Mouse (Mus musculus): ENCODE measurements around the gene Rcan3. TPM values are rescaled to one million over a fixed set of nuclear protein-coding genes. Genes with fewer than 3 reads are reported as not detected.

Rcan3 gene
- polyA plus RNA-seq, 1 experiment = 27.1 TPM

- TF ChIP-seq GATA1 (IDR thresholded peaks at IDR 0.05; ENCODE audit: low read length) = no peak
These were observed 4.3 kb downstream of the Rcan3 start for GRCm38 (mm10) chr4:135429383-135429782.

DNA sequence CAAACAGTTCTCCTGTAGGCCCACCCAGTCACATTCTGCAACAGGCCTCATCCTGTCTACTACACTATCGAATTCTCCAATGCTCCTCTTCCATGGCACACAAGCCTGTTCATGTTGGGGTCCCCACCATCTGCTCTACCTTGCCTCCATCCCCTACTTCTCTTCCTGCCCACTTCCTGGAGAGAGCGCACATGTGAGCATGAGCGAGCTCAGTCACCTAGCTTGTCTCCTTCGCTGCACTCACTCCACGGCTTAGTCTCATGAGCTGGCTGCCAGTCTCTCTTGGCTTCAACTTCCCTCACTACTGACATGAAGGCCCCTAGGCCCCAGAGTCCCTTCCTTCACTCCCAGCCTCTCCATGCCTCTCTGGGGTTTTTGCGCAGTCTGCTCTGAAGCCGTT, 7.1 kb downstream of the Rcan3 start:
- no peak for TF ChIP-seq GATA1 (IDR thresholded peaks at IDR 0.05; ENCODE audit: low read length)

DNA sequence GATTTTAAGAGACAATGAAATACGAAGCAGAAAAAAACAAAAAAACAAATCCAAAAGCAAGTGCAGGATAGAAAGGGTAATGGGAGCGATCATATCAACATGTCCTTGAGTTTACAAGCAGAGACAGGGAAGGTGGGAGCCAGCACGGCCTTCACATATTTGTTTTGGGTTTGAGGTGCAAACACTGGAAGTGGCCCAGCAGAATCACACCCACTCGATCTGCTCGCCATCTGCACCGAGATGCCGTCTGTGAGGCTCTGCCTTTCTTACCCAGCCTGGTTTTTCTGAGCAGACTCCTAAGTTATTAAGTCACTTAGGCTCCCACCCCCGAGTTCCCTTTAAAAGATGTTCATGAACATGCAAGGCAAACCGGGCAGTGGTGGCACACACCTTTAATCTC, 8.0 kb downstream of the Rcan3 start:
- no peak for TF ChIP-seq GATA1 (IDR thresholded peaks at IDR 0.05; ENCODE audit: low read length)

DNA sequence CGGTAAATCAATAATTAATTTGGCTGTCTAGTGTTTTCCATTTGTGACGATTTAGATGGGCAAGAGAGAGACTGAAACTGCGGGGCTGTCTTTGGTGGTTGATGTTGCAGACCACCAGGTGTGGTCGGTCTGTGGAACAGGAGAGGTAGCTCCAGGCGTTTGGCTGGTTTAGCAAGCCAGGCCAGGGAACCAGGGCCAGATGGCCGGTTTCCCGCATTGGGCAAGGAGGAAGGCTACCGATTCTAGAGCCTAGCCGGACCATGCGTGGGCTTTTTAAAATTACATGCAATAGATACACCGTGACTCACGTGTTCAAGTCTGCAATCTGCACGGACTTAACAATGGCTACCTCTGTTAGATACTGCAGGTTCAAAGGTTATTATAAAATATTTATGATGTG, 12.7 kb downstream of the Rcan3 start:
- no peak for TF ChIP-seq GATA1 (IDR thresholded peaks at IDR 0.05; ENCODE audit: low read length)

DNA sequence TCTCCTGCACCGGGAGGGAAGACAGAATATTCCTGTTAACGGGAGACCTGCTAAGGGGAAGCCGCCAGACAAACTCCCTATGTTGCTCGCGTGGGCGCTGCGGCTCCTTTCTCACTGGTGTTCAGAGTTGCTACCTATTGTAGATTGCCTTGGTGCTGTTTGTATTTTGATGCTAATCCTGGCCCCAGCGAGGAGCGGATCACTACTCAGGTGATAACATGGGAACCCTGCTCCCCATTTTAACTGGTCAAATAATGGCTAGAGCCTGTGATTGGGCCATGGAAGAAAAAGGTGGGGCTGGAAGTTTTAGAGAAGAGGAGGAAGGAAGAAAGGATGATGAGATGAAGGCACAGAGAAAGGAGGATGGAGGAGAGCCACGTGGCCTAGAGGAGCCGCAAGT, 13.2 kb downstream of the Rcan3 start:
- no peak for TF ChIP-seq GATA1 (IDR thresholded peaks at IDR 0.05; ENCODE audit: low read length)

DNA sequence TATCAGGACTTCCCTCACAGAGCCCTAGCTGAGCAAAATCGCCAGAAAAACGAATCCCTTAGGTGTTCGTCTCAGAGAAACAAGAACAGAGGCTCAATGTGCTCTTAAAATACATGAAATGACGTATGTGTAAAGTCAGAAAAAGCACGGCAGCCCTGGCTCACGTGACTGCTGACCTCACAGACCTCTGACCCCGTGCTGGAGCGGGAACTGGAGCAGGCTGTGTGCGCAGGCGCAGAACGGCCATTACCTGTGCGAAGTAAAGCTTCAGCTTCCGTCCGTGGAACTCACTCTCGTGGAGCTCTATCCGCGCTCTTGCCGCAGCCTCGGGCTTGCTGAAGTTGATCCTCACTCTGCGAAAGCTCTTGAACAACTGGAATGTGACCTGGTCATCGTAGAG, 13.7 kb downstream of the Rcan3 start:
- no peak for TF ChIP-seq GATA1 (IDR thresholded peaks at IDR 0.05; ENCODE audit: low read length)

- no peak for TF ChIP-seq GATA1 (IDR thresholded peaks at IDR 0.05; ENCODE audit: low read length)
These were observed 17.3 kb downstream of the Rcan3 start for GRCm38 (mm10) chr4:135416367-135416766.

GRCm38 (mm10) chr4:135413491-135413890, 20.2 kb downstream of the Rcan3 start:
- TF ChIP-seq GATA1 (IDR thresholded peaks at IDR 0.05; ENCODE audit: low read length) = no peak

- TF ChIP-seq GATA1 (IDR thresholded peaks at IDR 0.05; ENCODE audit: low read length) = no peak
These were observed 22.0 kb downstream of the Rcan3 start for GRCm38 (mm10) chr4:135411633-135412032.

GRCm38 (mm10) chr4:135406180-135406579, 27.5 kb downstream of the Rcan3 start:
- TF ChIP-seq GATA1 (IDR thresholded peaks at IDR 0.05; ENCODE audit: low read length) = no peak

GRCm38 (mm10) chr4:135404916-135405315, 28.7 kb downstream of the Rcan3 start:
- TF ChIP-seq GATA1 (IDR thresholded peaks at IDR 0.05; ENCODE audit: low read length) = no peak

- TF ChIP-seq GATA1 (IDR thresholded peaks at IDR 0.05; ENCODE audit: low read length) = no peak
These were observed 29.6 kb downstream of the Rcan3 start for GRCm38 (mm10) chr4:135404048-135404447.

DNA sequence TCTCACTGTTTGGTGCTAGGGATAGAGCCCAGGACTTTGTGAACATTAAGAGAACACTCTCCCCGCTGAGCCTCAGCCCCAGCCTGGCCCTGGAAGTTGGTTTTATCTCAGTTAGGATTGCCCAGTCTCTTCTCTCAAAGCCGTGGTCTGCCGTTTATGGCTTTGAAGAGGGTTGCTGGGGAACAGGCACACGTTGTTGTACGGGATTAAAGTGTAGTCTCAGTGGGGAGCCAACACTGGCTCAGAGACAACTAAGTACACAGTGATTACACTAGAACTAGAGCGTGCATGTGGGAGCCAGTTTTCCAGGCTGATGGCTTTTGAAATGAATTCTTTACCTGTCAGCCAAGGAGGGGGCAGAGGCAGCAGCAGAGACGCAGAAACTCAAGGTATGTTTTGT, 31.8 kb downstream of the Rcan3 start:
- no peak for TF ChIP-seq GATA1 (IDR thresholded peaks at IDR 0.05; ENCODE audit: low read length)

DNA sequence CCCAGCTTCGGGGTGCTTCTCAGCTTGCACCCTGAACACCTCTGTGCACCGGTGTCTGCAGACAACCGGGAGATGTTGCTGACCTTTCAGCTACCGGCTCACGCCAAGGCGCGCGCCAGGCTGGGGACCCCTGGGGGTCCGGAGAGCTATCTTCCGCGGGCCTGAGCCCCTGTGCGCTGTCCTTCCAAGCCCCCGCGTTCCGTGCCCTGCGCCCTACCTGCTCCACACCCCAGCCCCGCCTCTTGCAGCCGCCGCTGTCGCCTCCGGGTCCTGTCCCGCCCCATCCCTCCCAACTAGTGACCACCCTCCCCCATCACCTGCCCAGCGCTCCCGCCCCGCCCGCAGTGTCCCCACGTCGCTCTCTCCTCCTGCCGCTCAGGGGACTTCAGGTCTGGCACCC, 35.7 kb downstream of the Rcan3 start, which contains the start of gene Ncmap:
Gene Ncmap, minus strand, starts transcription at position 237 of the 400 bp plus-strand sequence.
- TF ChIP-seq GATA1 (IDR thresholded peaks at IDR 0.05; ENCODE audit: low read length) = no peak

GRCm38 (mm10) chr4:135397551-135397950, 36.1 kb downstream of the Rcan3 start:
- no peak for TF ChIP-seq GATA1 (IDR thresholded peaks at IDR 0.05; ENCODE audit: low read length)

- no peak for TF ChIP-seq GATA1 (IDR thresholded peaks at IDR 0.05; ENCODE audit: low read length)
These were observed 37.4 kb downstream of the Rcan3 start for GRCm38 (mm10) chr4:135396303-135396702.

DNA sequence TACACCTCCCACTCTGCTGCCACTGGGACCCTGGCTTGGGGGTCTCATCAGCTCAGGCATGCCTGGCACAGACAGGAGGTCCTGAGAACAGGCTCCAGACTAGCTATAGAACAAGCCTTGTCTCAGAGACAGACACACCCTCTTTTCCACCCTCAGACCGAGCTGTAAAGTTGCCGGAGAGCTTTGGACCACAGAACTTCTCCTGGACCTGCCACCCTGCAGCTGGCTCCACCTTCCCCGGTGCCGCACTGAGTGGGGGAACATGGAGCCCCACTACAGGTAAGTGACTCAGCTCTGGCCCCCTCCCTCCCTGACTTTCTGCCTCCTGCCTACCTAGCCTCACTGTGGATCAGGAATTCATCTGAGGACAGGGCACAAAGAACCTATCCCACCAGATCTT, 38.3 kb downstream of the Rcan3 start:
- no peak for TF ChIP-seq GATA1 (IDR thresholded peaks at IDR 0.05; ENCODE audit: low read length)

DNA sequence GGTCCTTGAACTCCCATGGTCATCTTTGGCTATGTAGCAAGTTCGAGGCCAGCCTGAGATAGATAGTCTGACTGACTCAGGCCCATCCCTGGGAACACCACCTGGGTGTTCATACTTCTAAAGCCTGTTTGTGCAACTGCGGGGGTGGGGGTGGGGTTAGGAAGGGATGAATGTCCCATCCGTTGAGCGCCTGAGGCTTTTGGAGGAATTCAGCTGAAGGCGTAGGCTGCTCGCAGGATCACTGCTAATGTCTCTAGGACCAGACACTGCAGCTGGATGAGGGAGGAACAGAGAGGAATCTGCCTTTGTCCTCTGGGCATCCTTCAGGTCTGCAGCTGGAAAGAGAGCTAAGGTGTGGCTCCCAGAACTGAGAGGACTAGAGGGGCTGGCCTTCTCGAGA, 39.0 kb downstream of the Rcan3 start:
- no peak for TF ChIP-seq GATA1 (IDR thresholded peaks at IDR 0.05; ENCODE audit: low read length)

Measured in G1E-ER4 (cell line).